Mouse (Mus musculus): ENCODE results near the gene Aak1. TPM values are rescaled to one million over a fixed set of nuclear protein-coding genes. Genes with fewer than 3 reads are reported as not detected.
A peak's percentile ranks its signal among the peaks of the same experiment; 100 is the strongest.

Aak1 gene
- polyA plus RNA-seq, 1 experiment = 43.4 TPM

GRCm38 (mm10) chr6:86850588-86850987 is 1.3 kb downstream of the Aak1 start:
- Histone ChIP-seq H3K27me3 (ENCODE audit: control insufficient read depth, insufficient read depth, low read length) (no peaks in the 10 kb centered on the region), H3K27ac (ENCODE audit: control insufficient read depth, insufficient read depth, low read depth, low read length) (no peak overlapping the region), H3K4me1 (ENCODE audit: control insufficient read depth, insufficient read depth, low read length) (peaks cover 10% of the 10 kb centered on the region), H3K4me3 (ENCODE audit: control insufficient read depth, low read depth, low read length) (peak overlapping the region; percentile 99), H3K36me3 (ENCODE audit: control insufficient read depth, insufficient read depth, low read length) (no peaks in the 10 kb centered on the region)
- no peak for TF ChIP-seq POLR2A (IDR thresholded peaks at IDR 0.05; ENCODE audit: control insufficient read depth, low read depth, low read length)
- TF ChIP-seq CTCF (IDR thresholded peaks at IDR 0.05; ENCODE audit: control insufficient read depth, insufficient read depth, insufficient replicate concordance, low read depth, low read length) = no peak

- Histone ChIP-seq H3K27ac (ENCODE audit: control insufficient read depth, insufficient read depth, low read depth, low read length) (no peak overlapping the region), H3K4me3 (ENCODE audit: control insufficient read depth, low read depth, low read length) (peak overlapping the region; percentile 21; the same call in 1 of the 2 replicates)
- TF ChIP-seq POLR2A (IDR thresholded peaks at IDR 0.05; ENCODE audit: control insufficient read depth, low read depth, low read length) (no peak), CTCF (IDR thresholded peaks at IDR 0.05; ENCODE audit: control insufficient read depth, insufficient read depth, insufficient replicate concordance, low read depth, low read length) (no peak)
Observed at GRCm38 (mm10) chr6:86851561-86851960, 2.2 kb downstream of the Aak1 start.

GRCm38 (mm10) chr6:86853928-86854327 is 4.6 kb downstream of the Aak1 start:
- H3K4me3 ChIP-seq (ENCODE audit: control insufficient read depth, low read depth, low read length) = no peak overlapping the region
- no peak overlapping the region for H3K27ac ChIP-seq (ENCODE audit: control insufficient read depth, insufficient read depth, low read depth, low read length)
- TF ChIP-seq POLR2A (IDR thresholded peaks at IDR 0.05; ENCODE audit: control insufficient read depth, low read depth, low read length) = no peak
- TF ChIP-seq CTCF (IDR thresholded peaks at IDR 0.05; ENCODE audit: control insufficient read depth, insufficient read depth, insufficient replicate concordance, low read depth, low read length) = no peak
- H3K36me3 ChIP-seq (ENCODE audit: control insufficient read depth, insufficient read depth, low read length) = no peaks in the 10 kb centered on the region
- H3K27me3 ChIP-seq (ENCODE audit: control insufficient read depth, insufficient read depth, low read length) = no peaks in the 10 kb centered on the region
- peaks cover 10% of the 10 kb centered on the region for H3K4me1 ChIP-seq (ENCODE audit: control insufficient read depth, insufficient read depth, low read length)

More at GRCm38 (mm10) chr6:86851561-86851960, 2.2 kb downstream of the Aak1 start:
- H3K36me3 ChIP-seq (ENCODE audit: control insufficient read depth, insufficient read depth, low read length) = no peaks in the 10 kb centered on the region
- H3K4me1 ChIP-seq (ENCODE audit: control insufficient read depth, insufficient read depth, low read length) = peaks cover 10% of the 10 kb centered on the region
- H3K27me3 ChIP-seq (ENCODE audit: control insufficient read depth, insufficient read depth, low read length) = no peaks in the 10 kb centered on the region

GRCm38 (mm10) chr6:86854941-86855340 is 5.6 kb downstream of the Aak1 start:
- H3K27me3 ChIP-seq (ENCODE audit: control insufficient read depth, insufficient read depth, low read length) = no peaks in the 10 kb centered on the region
- no peak overlapping the region for H3K27ac ChIP-seq (ENCODE audit: control insufficient read depth, insufficient read depth, low read depth, low read length)
- H3K36me3 ChIP-seq (ENCODE audit: control insufficient read depth, insufficient read depth, low read length) = no peaks in the 10 kb centered on the region
- TF ChIP-seq CTCF (IDR thresholded peaks at IDR 0.05; ENCODE audit: control insufficient read depth, insufficient read depth, insufficient replicate concordance, low read depth, low read length) (no peak), POLR2A (IDR thresholded peaks at IDR 0.05; ENCODE audit: control insufficient read depth, low read depth, low read length) (no peak)
- H3K4me1 ChIP-seq (ENCODE audit: control insufficient read depth, insufficient read depth, low read length) = peaks cover 9% of the 10 kb centered on the region
- no peak overlapping the region for H3K4me3 ChIP-seq (ENCODE audit: control insufficient read depth, low read depth, low read length)

- Histone ChIP-seq H3K27ac (ENCODE audit: control insufficient read depth, insufficient read depth, low read depth, low read length) (no peak overlapping the region), H3K4me3 (ENCODE audit: control insufficient read depth, low read depth, low read length) (no peak overlapping the region), H3K27me3 (ENCODE audit: control insufficient read depth, insufficient read depth, low read length) (no peaks in the 10 kb centered on the region), H3K4me1 (ENCODE audit: control insufficient read depth, insufficient read depth, low read length) (no peaks in the 10 kb centered on the region), H3K36me3 (ENCODE audit: control insufficient read depth, insufficient read depth, low read length) (no peaks in the 10 kb centered on the region)
- TF ChIP-seq CTCF (IDR thresholded peaks at IDR 0.05; ENCODE audit: control insufficient read depth, insufficient read depth, insufficient replicate concordance, low read depth, low read length) (no peak), POLR2A (IDR thresholded peaks at IDR 0.05; ENCODE audit: control insufficient read depth, low read depth, low read length) (no peak)
Observed at GRCm38 (mm10) chr6:86858606-86859005, 9.3 kb downstream of the Aak1 start.

- H3K27me3 ChIP-seq (ENCODE audit: control insufficient read depth, insufficient read depth, low read length) = no peaks in the 10 kb centered on the region
- H3K4me3 ChIP-seq (ENCODE audit: control insufficient read depth, low read depth, low read length) = no peak overlapping the region
- no peak overlapping the region for H3K27ac ChIP-seq (ENCODE audit: control insufficient read depth, insufficient read depth, low read depth, low read length)
- H3K4me1 ChIP-seq (ENCODE audit: control insufficient read depth, insufficient read depth, low read length) = no peaks in the 10 kb centered on the region
- TF ChIP-seq CTCF (IDR thresholded peaks at IDR 0.05; ENCODE audit: control insufficient read depth, insufficient read depth, insufficient replicate concordance, low read depth, low read length) = no peak
- no peak for TF ChIP-seq POLR2A (IDR thresholded peaks at IDR 0.05; ENCODE audit: control insufficient read depth, low read depth, low read length)
- no peaks in the 10 kb centered on the region for H3K36me3 ChIP-seq (ENCODE audit: control insufficient read depth, insufficient read depth, low read length)
Observed at GRCm38 (mm10) chr6:86860732-86861463, 11.6 kb downstream of the Aak1 start.

GRCm38 (mm10) chr6:86864358-86864757 is 15.0 kb downstream of the Aak1 start:
- Histone ChIP-seq H3K27ac (ENCODE audit: control insufficient read depth, insufficient read depth, low read depth, low read length) (no peak overlapping the region), H3K27me3 (ENCODE audit: control insufficient read depth, insufficient read depth, low read length) (no peaks in the 10 kb centered on the region), H3K36me3 (ENCODE audit: control insufficient read depth, insufficient read depth, low read length) (no peaks in the 10 kb centered on the region), H3K4me3 (ENCODE audit: control insufficient read depth, low read depth, low read length) (no peak overlapping the region), H3K4me1 (ENCODE audit: control insufficient read depth, insufficient read depth, low read length) (no peaks in the 10 kb centered on the region)
- TF ChIP-seq POLR2A (IDR thresholded peaks at IDR 0.05; ENCODE audit: control insufficient read depth, low read depth, low read length) (no peak), CTCF (IDR thresholded peaks at IDR 0.05; ENCODE audit: control insufficient read depth, insufficient read depth, insufficient replicate concordance, low read depth, low read length) (no peak)

Measured in testis, adult 2 months (tissue).